ENCODE assay signal across 13 mouse cellular contexts in the genomic region with DNA sequence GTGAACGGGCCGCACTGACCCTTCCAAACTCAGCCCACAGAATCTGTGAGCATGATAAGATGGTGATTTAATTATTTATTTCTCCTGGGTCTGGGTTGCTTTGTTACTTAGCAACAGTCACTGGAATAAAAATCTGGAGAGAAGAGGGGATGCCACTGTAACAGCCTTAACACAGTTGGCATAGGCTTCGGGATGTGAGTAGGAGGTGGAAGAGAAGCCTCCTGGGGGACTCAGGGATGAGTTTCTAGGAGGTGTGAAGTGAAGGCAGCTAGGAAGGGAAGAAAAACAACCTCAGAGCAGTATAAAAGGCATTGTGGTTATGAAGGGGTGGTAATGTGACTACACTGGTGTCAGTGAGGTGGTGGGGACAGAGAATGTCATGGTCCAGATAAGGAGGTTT.
A peak's percentile ranks its signal among the peaks of the same experiment; 100 is the strongest.
DNase-seq lines count a peak whose midpoint lies in the region; ATAC-seq lines count a peak whose summit lies in the region.
"Had no signal": no experiment of that assay in that cellular context is flagged by ENCODE, and none has a peak within 500 bp of the region (broad histone marks: within the 10 kb centered on the region; RNA-seq: fewer than 3 reads in every experiment).

No protein-coding gene starts in this region.

- WGBS in hindbrain, embryonic 13.5 days: 59% methylated on average over 3 of the region's 3 CpGs
- 47% methylated on average over 3 of the region's 3 CpGs for WGBS in hindbrain, embryonic 14.5 days
- 53% methylated on average over 3 of the region's 3 CpGs for WGBS in midbrain, embryonic 14.5 days
- WGBS in midbrain, embryonic 10.5 days: 90% methylated on average over 3 of the region's 3 CpGs

- H3K9me3 ChIP-seq in hindbrain, embryonic 13.5 days: no peaks in the 10 kb centered on the region
- H3K9me3 ChIP-seq in hindbrain, embryonic 14.5 days (ENCODE audit: control insufficient read depth, low read length): no peaks in the 10 kb centered on the region
- no peaks in the 10 kb centered on the region for H3K9me3 ChIP-seq in midbrain, embryonic 14.5 days (ENCODE audit: control insufficient read depth, low read length)
- no peaks in the 10 kb centered on the region for H3K9me3 ChIP-seq in midbrain, embryonic 10.5 days (replicated peaks)
- H3K9me3 ChIP-seq: embryonic facial prominence, embryonic 12.5 days; kidney, embryonic 15.5 days; limb, embryonic 15.5 days had no signal

- H3K4me1 ChIP-seq in hindbrain, embryonic 13.5 days (replicated peaks): peaks cover 25% of the 10 kb centered on the region
- peaks cover 18% of the 10 kb centered on the region for H3K4me1 ChIP-seq in hindbrain, embryonic 14.5 days (replicated peaks; ENCODE audit: control insufficient read depth, insufficient read depth, low read length)
- peaks cover 16% of the 10 kb centered on the region; the same call in 1 of the 2 replicates for H3K4me1 ChIP-seq in midbrain, embryonic 14.5 days (ENCODE audit: control insufficient read depth, insufficient read depth, low read length)
- H3K4me1 ChIP-seq in midbrain, embryonic 10.5 days: no peaks in the 10 kb centered on the region
- H3K4me1 ChIP-seq: limb, embryonic 15.5 days had no signal

- no peak overlapping the region for H3K4me2 ChIP-seq in hindbrain, embryonic 13.5 days
- H3K4me2 ChIP-seq in hindbrain, embryonic 14.5 days (replicated peaks): no peak overlapping the region
- H3K4me2 ChIP-seq in midbrain, embryonic 14.5 days (ENCODE audit: low read length): no peak overlapping the region
- H3K4me2 ChIP-seq: embryonic facial prominence, embryonic 12.5 days; kidney, embryonic 15.5 days; limb, embryonic 15.5 days had no signal

- no peak for DNase-seq in hindbrain, embryonic 14.5 days (ENCODE audit: low spot score)
- DNase-seq in midbrain, embryonic 14.5 days: peak; percentile 48
- no peak for DNase-seq in midbrain, embryonic 10.5 days (ENCODE audit: low spot score)
- DNase-seq in left cerebral cortex, postnatal 14 days (ENCODE audit: low spot score in 2 of 2): peak; percentile 46 to 65
- DNase-seq in right cerebral cortex, postnatal 25 days: peak; percentile 44
- no peak for DNase-seq in spleen, postnatal 10 days (ENCODE audit: low spot score in 2 of 2)
- DNase-seq: gastrocnemius, postnatal 10 days; lung, adult 2 months had no signal

- no peak overlapping the region for H3K4me3 ChIP-seq in hindbrain, embryonic 13.5 days
- no peak overlapping the region for H3K4me3 ChIP-seq in hindbrain, embryonic 14.5 days (replicated peaks; ENCODE audit: low read length)
- H3K4me3 ChIP-seq in midbrain, embryonic 14.5 days (replicated peaks; ENCODE audit: low read depth, low read length): no peak overlapping the region
- H3K4me3 ChIP-seq in midbrain, embryonic 10.5 days: no peak overlapping the region
- H3K4me3 ChIP-seq: embryonic facial prominence, embryonic 12.5 days; kidney, embryonic 15.5 days; limb, embryonic 15.5 days had no signal

- peaks cover 16% of the 10 kb centered on the region; the same call in 1 of the 2 replicates for H3K27me3 ChIP-seq in hindbrain, embryonic 13.5 days
- peaks cover 3% of the 10 kb centered on the region; the same call in 1 of the 2 replicates for H3K27me3 ChIP-seq in hindbrain, embryonic 14.5 days (ENCODE audit: control insufficient read depth, insufficient read depth, low read length)
- H3K27me3 ChIP-seq in midbrain, embryonic 14.5 days (ENCODE audit: control insufficient read depth, insufficient read depth, low read length): no peaks in the 10 kb centered on the region
- no peaks in the 10 kb centered on the region for H3K27me3 ChIP-seq in midbrain, embryonic 10.5 days (ENCODE audit: low read depth, poor library complexity, severe bottlenecking)
- H3K27me3 ChIP-seq: embryonic facial prominence, embryonic 12.5 days; kidney, embryonic 15.5 days; limb, embryonic 15.5 days had no signal

- ATAC-seq in hindbrain, embryonic 13.5 days (ENCODE audit: low FRiP score): no peak
- no peak for ATAC-seq in hindbrain, embryonic 14.5 days (ENCODE audit: low FRiP score)
- no peak for ATAC-seq in midbrain, embryonic 14.5 days (ENCODE audit: low FRiP score, low TSS enrichment)
- ATAC-seq in megakaryocyte-erythroid progenitor cell, adult 5-6 weeks (replicated peaks; ENCODE audit: low FRiP score, low TSS enrichment, poor library complexity, severe bottlenecking): no peak

- no peak overlapping the region for H3K9ac ChIP-seq in hindbrain, embryonic 13.5 days
- no peak overlapping the region for H3K9ac ChIP-seq in hindbrain, embryonic 14.5 days
- no peak overlapping the region for H3K9ac ChIP-seq in midbrain, embryonic 14.5 days (replicated peaks; ENCODE audit: low read length)
- H3K9ac ChIP-seq: embryonic facial prominence, embryonic 12.5 days; kidney, embryonic 15.5 days; limb, embryonic 15.5 days had no signal

- H3K27ac ChIP-seq in hindbrain, embryonic 13.5 days: peak overlapping the region; percentile 32; the same call in 1 of the 2 replicates
- no peak overlapping the region for H3K27ac ChIP-seq in hindbrain, embryonic 14.5 days
- H3K27ac ChIP-seq in midbrain, embryonic 14.5 days (replicated peaks; ENCODE audit: low read depth, low read length): peak overlapping the region; percentile 45
- no peak overlapping the region for H3K27ac ChIP-seq in midbrain, embryonic 10.5 days (replicated peaks)
- H3K27ac ChIP-seq: embryonic facial prominence, embryonic 12.5 days; kidney, embryonic 15.5 days; limb, embryonic 15.5 days had no signal

- intact Hi-C loops in left cerebral cortex, postnatal 14 days (cut with DNase I): loop anchor here (5.0 kb wide), 1 partner anchor 36 kb away; no protein-coding TSS in a partner anchor

- no peaks in the 10 kb centered on the region for H3K36me3 ChIP-seq in hindbrain, embryonic 13.5 days
- no peaks in the 10 kb centered on the region for H3K36me3 ChIP-seq in hindbrain, embryonic 14.5 days (replicated peaks; ENCODE audit: control insufficient read depth, insufficient read depth)
- H3K36me3 ChIP-seq in midbrain, embryonic 14.5 days (ENCODE audit: control insufficient read depth, insufficient read depth, low read length): no peaks in the 10 kb centered on the region
- H3K36me3 ChIP-seq in midbrain, embryonic 10.5 days: no peaks in the 10 kb centered on the region
- H3K36me3 ChIP-seq: embryonic facial prominence, embryonic 12.5 days; kidney, embryonic 15.5 days; limb, embryonic 15.5 days had no signal

Comparison
In these comparisons a context has a peak if more than half of its experiments do, and no peak if none do; other contexts are left out.
1. H3K27ac ChIP-seq: peak in hindbrain, embryonic 13.5 days (single experiment) and midbrain, embryonic 14.5 days (single experiment); none in hindbrain, embryonic 14.5 days (single experiment) and midbrain, embryonic 10.5 days (single experiment).
2. DNase-seq: peak in midbrain, embryonic 14.5 days (single experiment), left cerebral cortex, postnatal 14 days (2 of 2) and right cerebral cortex, postnatal 25 days (single experiment); none in hindbrain, embryonic 14.5 days (single experiment), midbrain, embryonic 10.5 days (single experiment) and spleen, postnatal 10 days (0 of 2).